Mouse (Mus musculus) forebrain, embryonic 14.5 days (tissue): ENCODE measurements around the gene Lrrc23. TPM values are rescaled to one million over a fixed set of nuclear protein-coding genes. Genes with fewer than 3 reads are reported as not detected.

Source experiments
- ATAC-seq: fragments of 200-750 bp; cut with Nextera tagmentation; 2 replicates; pipeline ENCODE4 v1.8.0; 2017; ENCODE audit warnings: mild to moderate bottlenecking, moderate library complexity
- DNase-seq: peaks from one replicate; pipeline ENCODE4 v3.0.0-alpha.2; 2015; ENCODE audit warnings: low spot score
- H3K27ac ChIP-seq: fragments of 300-500 bp; sonication (generic); 2 replicates; pipeline ENCODE4 v1.5.1; 2014; ENCODE audit warnings: low read depth, mild to moderate bottlenecking, control low read depth, low read length, moderate library complexity
- H3K27me3 ChIP-seq: fragments of 300-500 bp; sonication (generic); replicated peaks from 2 replicates; pipeline ENCODE4 v1.6.1; 2014; ENCODE audit warnings: low read length, control low read depth, mixed read lengths; ENCODE audit not compliant: control insufficient read depth, insufficient read depth
- H3K36me3 ChIP-seq: fragments of 300-500 bp; sonication (generic); 2 replicates; pipeline ENCODE4 v1.6.1; 2014; ENCODE audit warnings: low read length, control low read depth; ENCODE audit not compliant: control insufficient read depth, insufficient read depth
- H3K4me1 ChIP-seq: fragments of 300-500 bp; sonication (generic); 2 replicates; pipeline ENCODE4 v1.6.1; 2014; ENCODE audit warnings: antibody characterized with exemption, low read length, control low read depth; ENCODE audit not compliant: control insufficient read depth, insufficient read depth
- H3K4me2 ChIP-seq: fragments of 300-500 bp; sonication (generic); 2 replicates; pipeline ENCODE4 v1.6.1; 2014; ENCODE audit warnings: mild to moderate bottlenecking, control low read depth, low read length
- H3K4me3 ChIP-seq: fragments of 300-500 bp; sonication (generic); 2 replicates; pipeline ENCODE4 v1.5.1; 2014; ENCODE audit warnings: low read depth, low read length, control low read depth
- H3K9ac ChIP-seq: fragments of 300-500 bp; sonication (generic); 2 replicates; pipeline ENCODE4 v1.6.1; 2014; ENCODE audit warnings: mild to moderate bottlenecking, low read length, control low read depth, moderate library complexity
- H3K9me3 ChIP-seq: fragments of 300-500 bp; sonication (generic); replicated peaks from 2 replicates; pipeline ENCODE4 v1.6.1; 2016; ENCODE audit warnings: low read length, control low read depth, mixed read lengths; ENCODE audit not compliant: control insufficient read depth
- WGBS: fragments of 180-500 bp; shearing (Covaris S2); extraction: QIAGEN DNeasy Blood & Tissue Kit; methylation state at CpG from one replicate; pipeline ENCODE4 v1.1.7; 2014; 5-methylcytosine and 5-hydroxymethylcytosine counted together
- polyA plus RNA-seq: library from polyadenylated mRNA; unstranded; fragments of >200 nt; fragmentation: Nextera tagmentation; extraction: Ambion mirVana; gene quantifications from 2 replicates; pipeline ENCODE4 v1.2.1, GENCODE M21; 2014

Gene Lrrc23
- polyA plus RNA-seq, result 3.4 and 3.5 TPM in 2 replicates

DNA sequence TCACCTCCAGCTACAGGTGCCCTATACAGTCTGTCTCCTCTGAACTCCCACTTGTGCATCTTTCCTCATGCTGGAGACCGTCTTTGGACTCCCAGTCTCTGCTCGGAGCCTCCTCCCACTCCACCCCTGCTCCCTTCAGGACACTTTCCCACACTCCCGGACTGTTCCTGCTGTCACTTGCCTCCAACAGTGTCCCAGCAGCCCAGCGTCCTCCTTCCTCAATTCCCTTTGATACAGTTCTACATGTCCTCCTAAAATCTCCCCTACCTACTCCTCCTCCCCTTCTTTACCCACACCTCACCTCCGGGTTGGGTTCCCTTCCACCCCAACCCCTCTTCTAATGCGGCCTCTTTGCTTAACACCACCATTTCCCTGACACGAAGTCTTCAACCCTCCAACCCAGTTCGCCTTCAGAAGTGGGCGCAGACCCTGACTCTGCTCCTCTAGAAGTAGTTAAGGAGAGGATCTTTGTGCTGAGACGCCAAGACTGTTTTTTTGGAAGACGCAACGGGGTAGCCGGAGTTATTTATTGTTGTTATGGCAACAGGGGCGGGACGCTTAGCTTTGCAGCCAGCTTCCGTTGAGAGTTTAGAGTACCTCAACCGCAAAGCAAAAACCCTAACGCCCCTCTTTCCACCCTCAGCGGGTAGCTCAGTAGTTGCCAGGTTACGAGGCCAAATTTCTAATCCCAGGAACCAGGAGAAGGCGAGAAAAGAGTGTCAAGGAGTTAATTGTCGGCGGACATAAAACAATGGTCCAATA is at the start of gene Lrrc23:
Gene Lrrc23 (minus strand): TSS at position 506 of the 762 bp plus-strand sequence.
- Histone ChIP-seq H3K9me3 (no peaks in the 10 kb centered on the region), H3K27ac (no peak within 1 kb of the TSS), H3K36me3 (no peaks in the 10 kb centered on the region), H3K27me3 (no peaks in the 10 kb centered on the region), H3K4me3 (peak within 1 kb of the TSS; percentile 29), H3K4me2 (peak within 1 kb of the TSS; percentile 66), H3K9ac (peak within 1 kb of the TSS; percentile 1; the same call in 1 of the 2 replicates), H3K4me1 (peaks cover 2% of the 10 kb centered on the region; the same call in 1 of the 2 replicates)
- WGBS, result 2% methylated on average over 23 of the region's 23 CpGs
- ATAC-seq (peak; percentile 71), DNase-seq (peak; percentile 80)

DNA sequence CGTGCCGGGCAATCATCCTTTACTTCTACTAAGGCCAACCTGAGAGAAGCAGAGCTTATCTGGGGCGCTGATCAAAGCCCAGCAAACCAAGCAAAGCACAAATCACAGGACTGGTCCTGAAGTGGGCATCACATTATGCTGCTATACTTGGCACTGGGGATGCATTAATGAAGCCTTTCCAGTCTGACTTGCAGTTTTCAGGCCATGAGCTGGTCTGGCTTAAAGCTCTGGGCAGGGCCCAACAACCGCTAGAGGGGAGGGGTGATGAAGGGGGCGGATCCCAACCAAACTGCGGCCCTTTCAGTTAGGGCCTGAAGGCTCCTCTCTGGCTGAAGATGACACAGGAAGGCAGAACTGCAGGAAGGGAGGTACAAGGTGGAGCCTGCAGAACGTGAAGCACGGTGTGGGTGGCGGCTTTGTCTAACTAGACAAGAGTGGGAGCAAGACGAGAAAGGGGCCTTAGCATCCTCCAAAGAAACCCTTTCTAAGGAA is 48.6 kb upstream of the Lrrc23 start:
- H3K4me2 ChIP-seq, result peak overlapping the region; percentile 95
- WGBS, result 25% methylated on average over 10 of the region's 10 CpGs
- peaks cover 54% of the 10 kb centered on the region for H3K36me3 ChIP-seq
- DNase-seq, result peak; percentile 50
- no peak for ATAC-seq
- H3K9ac ChIP-seq, result peak overlapping the region; percentile 65
- peak overlapping the region; percentile 56 for H3K4me3 ChIP-seq
- peak overlapping the region; percentile 49; the same call in 1 of the 2 replicates for H3K27ac ChIP-seq
- peaks cover 11% of the 10 kb centered on the region for H3K4me1 ChIP-seq
- H3K9me3 ChIP-seq, result no peaks in the 10 kb centered on the region
- no peaks in the 10 kb centered on the region for H3K27me3 ChIP-seq

DNA sequence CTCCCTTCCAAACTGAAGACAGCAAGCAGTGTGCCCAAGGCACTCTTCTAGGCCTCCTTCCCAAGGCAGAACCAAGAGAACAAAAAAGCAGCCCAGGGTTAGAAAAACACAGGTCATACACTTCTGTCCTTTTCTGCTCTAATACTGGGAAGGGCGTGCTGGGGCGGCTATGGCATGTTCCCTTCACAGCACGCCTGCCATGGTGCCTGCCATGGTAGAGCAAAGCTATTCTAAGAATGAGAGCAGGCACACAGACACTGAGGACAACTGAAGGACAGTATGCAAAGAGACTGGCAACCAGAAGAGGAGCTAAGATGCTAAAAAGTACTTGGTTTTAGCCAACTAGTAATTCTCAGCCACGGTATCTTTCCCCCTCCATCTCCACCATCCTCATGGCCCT is 42.5 kb upstream of the Lrrc23 start:
- no peak overlapping the region for H3K4me2 ChIP-seq
- WGBS, result 96% methylated on average over 4 of the region's 4 CpGs
- H3K4me3 ChIP-seq, result no peak overlapping the region
- no peak overlapping the region for H3K9ac ChIP-seq
- no peaks in the 10 kb centered on the region for H3K9me3 ChIP-seq
- no peak for DNase-seq
- H3K27me3 ChIP-seq, result no peaks in the 10 kb centered on the region
- no peak for ATAC-seq
- H3K27ac ChIP-seq, result no peak overlapping the region
- H3K4me1 ChIP-seq, result no peaks in the 10 kb centered on the region
- peaks cover 98% of the 10 kb centered on the region for H3K36me3 ChIP-seq

DNA sequence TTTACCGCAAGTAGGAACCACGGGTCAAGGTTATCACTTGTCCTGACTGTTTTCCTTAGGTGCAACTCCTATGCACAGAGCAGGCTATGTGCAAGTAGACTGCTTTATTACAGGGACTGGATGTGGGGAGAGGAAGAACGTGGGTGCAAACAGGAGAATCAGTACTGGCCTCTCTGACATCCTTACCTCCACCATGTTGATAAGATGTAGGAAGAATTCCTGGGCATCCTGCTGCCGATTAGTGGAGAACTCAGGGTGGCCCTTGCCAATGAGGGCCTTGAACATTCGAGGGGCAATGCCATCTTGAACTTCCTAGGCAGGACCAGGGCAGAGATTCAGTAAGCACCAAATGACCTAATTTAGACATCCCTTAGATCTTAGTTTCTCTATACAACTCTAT is 41.4 kb upstream of the Lrrc23 start:
- H3K27me3 ChIP-seq, result no peaks in the 10 kb centered on the region
- peaks cover 100% of the 10 kb centered on the region for H3K36me3 ChIP-seq
- H3K4me1 ChIP-seq, result no peaks in the 10 kb centered on the region
- H3K4me3 ChIP-seq, result no peak overlapping the region
- H3K9ac ChIP-seq, result no peak overlapping the region
- H3K4me2 ChIP-seq, result no peak overlapping the region
- no peaks in the 10 kb centered on the region for H3K9me3 ChIP-seq
- WGBS, result 94% methylated on average over 5 of the region's 5 CpGs
- ATAC-seq (no peak), DNase-seq (no peak)
- no peak overlapping the region for H3K27ac ChIP-seq

DNA sequence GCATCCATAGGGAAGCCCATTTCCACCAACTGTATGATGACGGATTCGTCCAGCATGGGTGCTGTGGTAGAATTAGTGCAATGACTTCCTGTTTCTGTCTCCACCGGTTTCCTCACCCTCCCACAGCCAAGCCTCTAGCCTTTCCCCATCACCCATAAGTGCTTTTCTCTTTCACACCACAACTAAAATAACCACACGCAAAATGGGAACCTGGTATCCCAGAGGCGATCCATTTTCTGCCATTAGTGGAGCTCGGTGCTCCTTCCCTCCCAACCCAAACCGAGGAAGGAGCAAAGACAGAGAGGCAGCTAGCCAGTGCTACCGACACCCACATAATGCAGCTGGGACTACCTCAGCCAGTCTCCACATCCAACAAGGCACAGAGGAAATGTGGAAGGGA is 38.4 kb upstream of the Lrrc23 start:
- H3K4me1 ChIP-seq, result peaks cover 6% of the 10 kb centered on the region
- H3K9ac ChIP-seq, result no peak overlapping the region
- no peak for DNase-seq
- no peak overlapping the region for H3K4me2 ChIP-seq
- no peak overlapping the region for H3K4me3 ChIP-seq
- H3K27ac ChIP-seq, result no peak overlapping the region
- H3K27me3 ChIP-seq, result no peaks in the 10 kb centered on the region
- no peaks in the 10 kb centered on the region for H3K9me3 ChIP-seq
- H3K36me3 ChIP-seq, result peaks cover 80% of the 10 kb centered on the region
- 93% methylated on average over 8 of the region's 8 CpGs for WGBS
- no peak for ATAC-seq

DNA sequence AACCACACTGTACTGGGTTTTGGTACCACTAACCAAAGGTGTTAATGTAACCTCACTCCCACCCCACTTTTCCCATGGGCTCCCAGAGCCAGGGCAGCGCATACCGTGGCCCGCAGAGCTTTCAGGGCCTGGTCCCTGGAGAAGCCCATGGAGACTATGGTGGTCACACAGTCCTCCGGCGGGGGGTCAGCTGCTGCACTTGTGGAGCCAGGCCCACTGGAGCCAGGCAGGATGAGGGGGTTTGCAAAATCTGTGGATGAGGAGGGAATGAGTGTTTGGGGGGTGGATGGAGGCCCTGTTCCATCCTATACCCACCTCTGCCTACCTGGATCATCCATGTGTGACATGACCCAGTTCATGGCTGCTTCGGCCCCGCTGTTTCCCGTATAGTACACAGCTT is 38.0 kb upstream of the Lrrc23 start:
- WGBS, result 97% methylated on average over 8 of the region's 8 CpGs
- DNase-seq (no peak), ATAC-seq (no peak)
- H3K9me3 ChIP-seq, result no peaks in the 10 kb centered on the region
- H3K27me3 ChIP-seq, result no peaks in the 10 kb centered on the region
- H3K27ac ChIP-seq, result no peak overlapping the region
- no peak overlapping the region for H3K9ac ChIP-seq
- H3K4me3 ChIP-seq, result no peak overlapping the region
- H3K36me3 ChIP-seq, result peaks cover 76% of the 10 kb centered on the region
- no peak overlapping the region for H3K4me2 ChIP-seq
- H3K4me1 ChIP-seq, result peaks cover 10% of the 10 kb centered on the region

DNA sequence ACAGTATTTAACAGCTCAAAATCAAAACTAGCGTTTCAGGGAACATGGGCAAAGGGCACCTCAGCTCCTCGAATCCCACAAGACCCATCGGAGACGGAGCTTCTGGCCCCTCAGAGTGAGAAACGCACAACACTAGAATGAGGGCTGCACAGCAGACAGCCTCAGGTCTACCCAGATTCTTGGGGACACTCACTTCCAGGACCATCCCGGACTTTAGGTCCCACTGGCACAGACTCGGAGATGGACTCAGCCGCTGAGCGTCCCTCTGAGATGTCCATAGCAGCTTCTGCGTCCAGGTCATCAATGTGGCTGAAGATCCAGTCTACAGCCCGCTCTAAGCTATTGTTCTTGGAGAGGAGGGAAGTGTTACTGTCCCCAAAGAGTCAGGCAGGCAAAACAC is 37.6 kb upstream of the Lrrc23 start:
- 96% methylated on average over 11 of the region's 11 CpGs for WGBS
- no peaks in the 10 kb centered on the region for H3K9me3 ChIP-seq
- DNase-seq (no peak), ATAC-seq (no peak)
- H3K4me2 ChIP-seq, result no peak overlapping the region
- no peaks in the 10 kb centered on the region for H3K27me3 ChIP-seq
- peaks cover 76% of the 10 kb centered on the region for H3K36me3 ChIP-seq
- H3K4me3 ChIP-seq, result no peak overlapping the region
- H3K4me1 ChIP-seq, result peaks cover 12% of the 10 kb centered on the region
- H3K27ac ChIP-seq, result no peak overlapping the region
- no peak overlapping the region for H3K9ac ChIP-seq

DNA sequence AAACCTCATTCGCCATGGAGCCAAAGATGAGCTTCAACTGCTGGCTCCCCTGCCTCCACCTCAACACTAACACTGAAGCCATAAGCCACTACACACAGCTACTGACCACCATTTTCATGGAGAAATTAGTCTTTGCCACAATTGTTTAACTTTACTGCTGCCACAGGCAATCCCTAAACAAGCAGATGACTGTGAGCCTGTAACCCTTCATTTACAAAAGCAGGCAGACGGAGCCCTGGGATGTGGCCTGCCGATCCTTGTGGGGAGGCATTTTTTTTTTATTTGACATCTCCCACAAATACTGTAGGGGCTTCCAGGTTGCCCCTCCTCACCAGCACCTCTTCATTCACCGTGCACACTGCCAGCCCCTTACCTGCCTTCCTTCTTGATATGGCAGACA is 37.1 kb upstream of the Lrrc23 start:
- no peak for DNase-seq
- Histone ChIP-seq H3K36me3 (peaks cover 76% of the 10 kb centered on the region), H3K9ac (no peak overlapping the region), H3K4me3 (no peak overlapping the region), H3K9me3 (no peaks in the 10 kb centered on the region), H3K27ac (no peak overlapping the region), H3K27me3 (no peaks in the 10 kb centered on the region), H3K4me2 (no peak overlapping the region), H3K4me1 (peaks cover 12% of the 10 kb centered on the region)
- WGBS, result 93% methylated on average over 4 of the region's 4 CpGs
- ATAC-seq, result no peak
